Mouse (Mus musculus) right cerebral cortex, postnatal 10 days (tissue): ENCODE measurements around the gene Mief2.

Experiments used
- DNase-seq, 2 experiments: peaks; one replicate each; pipeline ENCODE4 v3.0.0; 2021; ENCODE audit warnings: low spot score in 2 of 2

The Mief2 gene

DNA sequence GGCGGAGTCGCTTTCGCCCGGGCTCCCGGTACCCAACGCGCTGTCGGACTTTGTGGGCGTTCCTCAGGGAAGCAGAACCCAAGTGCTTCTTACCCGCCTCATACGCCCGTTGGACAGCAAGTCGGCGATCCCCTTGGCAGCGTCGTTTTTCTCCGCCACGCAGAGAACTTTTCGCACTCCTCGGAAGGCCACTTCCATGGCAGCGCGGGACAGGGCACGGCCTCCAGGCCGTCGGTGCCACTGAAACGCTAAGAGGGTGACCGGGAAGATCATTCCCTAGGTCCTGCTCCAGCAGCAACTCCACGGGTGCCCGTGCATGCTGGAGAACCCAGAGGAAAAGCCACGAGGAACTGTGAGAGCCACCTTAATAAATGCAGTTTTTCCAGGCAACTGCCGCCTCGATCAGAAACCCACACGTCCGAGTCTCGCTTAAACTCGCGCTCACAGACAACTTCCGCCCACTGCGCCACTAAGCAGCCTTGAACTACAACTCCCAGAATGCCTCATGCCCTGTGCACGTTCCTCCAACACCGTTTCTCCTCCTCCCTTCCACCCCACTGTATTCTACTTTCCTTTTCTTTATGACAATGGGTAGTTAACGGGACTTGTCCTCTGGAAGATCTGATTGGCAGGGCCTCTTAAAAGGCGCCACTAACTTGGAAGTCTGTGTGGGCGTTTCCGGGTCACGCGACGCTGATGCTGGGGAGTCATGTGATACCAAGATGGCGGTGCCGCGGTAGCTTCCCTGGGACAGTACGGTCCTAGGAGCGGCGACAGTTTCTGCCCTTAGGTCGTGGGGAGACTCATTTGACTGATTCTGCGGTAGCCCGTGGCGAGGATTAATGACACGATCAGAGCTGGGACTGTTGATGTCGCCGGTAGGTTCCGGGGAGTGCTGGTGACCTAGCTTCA lies 48.9 kb downstream of the Mief2 start, which contains the start of the genes Top3a and Smcr8:
Gene Top3a, minus strand, starts transcription at position 537 of the 912 bp plus-strand sequence.
Gene Smcr8, plus strand, starts transcription at position 696 of the 912 bp plus-strand sequence.
- DNase-seq: peak; percentile 88 to 93

DNA sequence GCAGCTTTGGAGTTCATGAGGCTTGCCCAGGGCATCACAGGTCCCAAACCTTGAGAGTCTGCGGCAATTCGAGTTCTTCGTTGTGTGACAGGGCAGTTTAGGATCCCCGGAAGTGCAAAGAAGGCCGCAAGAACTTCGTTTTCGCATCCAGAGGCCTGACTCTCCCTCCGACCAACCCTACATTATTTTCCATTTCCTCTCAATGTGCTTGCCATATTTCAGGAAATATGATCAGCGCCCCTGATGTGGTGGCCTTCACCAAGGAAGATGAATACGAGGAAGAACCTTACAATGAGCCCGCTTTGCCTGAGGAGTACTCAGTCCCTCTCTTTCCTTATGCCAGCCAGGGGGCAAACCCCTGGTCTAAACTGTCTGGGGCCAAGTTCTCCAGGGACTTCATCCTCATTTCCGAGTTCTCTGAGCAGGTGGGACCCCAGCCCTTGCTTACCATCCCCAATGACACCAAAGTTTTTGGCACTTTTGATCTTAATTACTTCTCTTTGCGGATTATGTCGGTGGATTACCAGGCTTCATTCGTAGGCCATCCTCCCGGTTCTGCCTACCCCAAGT lies 49.7 kb downstream of the Mief2 start:
- no peak for DNase-seq

DNA sequence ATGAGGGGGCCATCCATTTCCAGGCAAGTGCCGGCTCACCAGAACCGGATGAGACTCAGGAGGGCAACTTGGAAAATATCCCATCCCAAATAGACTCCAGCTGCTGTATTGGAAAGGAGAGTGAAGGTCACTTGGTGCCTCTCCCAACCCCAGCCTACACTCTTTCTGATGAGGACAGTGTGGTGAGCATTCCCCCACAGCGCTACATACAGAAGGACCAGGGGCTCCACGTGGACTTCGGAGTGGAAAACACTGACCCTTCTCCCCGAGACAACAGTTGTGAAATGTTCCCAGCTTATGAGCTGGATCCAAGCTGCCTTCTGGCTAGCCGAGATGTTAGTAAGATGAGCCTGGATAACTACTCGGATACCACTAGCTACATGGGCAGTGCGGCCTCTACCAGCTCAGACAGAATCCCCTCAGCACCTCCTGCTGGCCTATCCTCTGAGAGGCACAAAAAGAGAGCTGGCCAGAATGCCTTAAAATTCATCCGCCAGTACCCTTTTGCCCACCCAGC lies 51.5 kb downstream of the Mief2 start:
- no peak for DNase-seq
